Mouse (Mus musculus) left cerebral cortex, adult 9 months (tissue): ENCODE measurements around the gene Nr2e1.

ENCODE experiments used
- DNase-seq, 2 experiments: peaks; one replicate each; pipeline ENCODE4 v3.0.0; 2022; ENCODE audit warnings: low spot score in 2 of 2

Gene Nr2e1

DNA sequence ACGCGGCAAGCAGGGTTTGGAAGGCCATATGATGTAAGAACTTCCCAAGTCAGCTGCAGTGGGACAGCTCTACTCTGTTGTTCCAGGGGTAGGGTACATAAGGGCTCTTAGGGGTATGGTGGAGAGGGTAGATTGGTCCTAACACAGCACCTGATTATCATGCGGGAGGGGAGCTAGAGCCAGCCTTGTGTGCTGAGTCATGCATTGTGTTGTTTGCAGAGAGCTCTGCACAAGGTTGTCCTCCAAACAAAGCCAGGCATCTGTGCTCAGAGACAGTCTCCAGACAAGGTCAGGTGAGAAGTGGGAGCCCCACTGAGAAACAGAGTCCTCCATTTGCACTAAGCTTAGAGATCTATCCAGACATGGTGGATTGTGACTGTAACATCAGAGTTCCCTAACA lies 36.9 kb downstream of the Nr2e1 start:
- DNase-seq, result no peak

DNA sequence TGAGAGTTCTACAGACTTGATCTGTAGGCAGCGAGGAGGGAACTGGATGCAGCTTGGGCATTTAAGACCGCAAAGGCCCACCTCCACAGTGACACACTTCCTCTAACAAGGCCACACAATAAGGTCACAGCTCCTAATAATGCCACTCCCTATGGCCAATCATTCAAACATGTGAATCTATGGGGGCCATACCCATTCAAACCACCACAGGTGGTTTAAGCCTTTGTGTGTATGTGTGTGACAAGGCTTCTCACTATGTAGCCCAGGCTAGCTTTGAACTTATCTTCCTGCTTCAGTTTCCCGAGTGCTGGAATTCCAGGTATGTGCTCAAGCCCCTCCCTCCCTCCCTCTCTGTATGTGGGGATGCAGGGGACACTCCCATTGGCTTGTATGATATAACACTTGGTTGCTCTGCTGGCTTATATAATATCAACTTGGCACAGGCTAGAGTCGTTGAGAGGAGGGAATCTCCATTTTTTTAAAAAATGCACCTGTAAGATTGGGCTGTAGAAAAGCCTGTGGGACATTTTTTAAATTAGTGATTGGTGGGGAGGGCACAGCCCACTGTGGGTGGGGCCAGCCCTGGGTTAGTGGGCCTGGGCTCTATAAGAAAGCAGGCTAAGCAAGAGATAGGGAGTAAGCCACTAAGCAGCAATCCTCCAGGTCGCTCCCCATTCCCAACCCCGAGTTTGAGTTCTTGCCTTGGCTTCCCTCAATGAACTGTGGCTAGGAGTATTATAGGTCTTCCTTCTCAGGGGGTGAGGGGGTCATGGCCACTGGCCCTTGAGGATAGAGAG lies 37.5 kb downstream of the Nr2e1 start:
- DNase-seq, result no peak

DNA sequence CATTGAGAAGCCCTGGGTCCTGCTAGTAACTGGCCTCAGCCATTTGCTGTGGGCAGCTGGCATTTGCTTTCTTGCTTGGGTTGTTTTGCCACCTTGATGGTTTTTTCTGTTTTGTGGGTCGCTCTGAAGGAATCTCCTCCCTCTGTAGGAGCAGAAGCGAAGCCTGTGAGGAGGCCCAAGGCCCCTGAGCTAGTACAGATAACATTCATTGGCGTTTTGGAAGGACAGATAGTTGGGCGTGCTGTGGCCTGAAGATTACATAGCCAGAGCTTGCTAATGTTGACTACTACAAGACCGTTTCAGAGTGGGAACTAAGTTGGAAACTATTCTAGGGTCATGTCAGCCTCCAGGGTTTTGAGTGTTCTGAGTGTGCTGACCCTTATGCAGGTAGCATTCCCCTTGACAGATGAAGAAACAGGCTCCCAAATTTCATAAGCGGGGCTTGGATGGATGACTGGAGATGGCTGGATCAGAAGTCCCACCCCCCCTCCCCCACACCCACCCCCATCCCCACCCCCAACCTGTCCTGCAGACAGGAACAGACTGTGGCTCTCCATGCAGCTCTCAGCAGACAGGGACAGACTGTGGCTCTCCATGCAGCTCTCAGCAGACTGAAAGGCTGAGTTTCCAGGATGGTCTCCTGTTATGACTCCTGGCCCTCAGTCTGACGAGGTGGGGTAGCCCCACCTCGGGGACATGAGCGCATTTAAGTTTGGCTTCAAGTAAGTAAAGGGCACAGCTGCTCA lies 45.7 kb downstream of the Nr2e1 start:
- no peak for DNase-seq

DNA sequence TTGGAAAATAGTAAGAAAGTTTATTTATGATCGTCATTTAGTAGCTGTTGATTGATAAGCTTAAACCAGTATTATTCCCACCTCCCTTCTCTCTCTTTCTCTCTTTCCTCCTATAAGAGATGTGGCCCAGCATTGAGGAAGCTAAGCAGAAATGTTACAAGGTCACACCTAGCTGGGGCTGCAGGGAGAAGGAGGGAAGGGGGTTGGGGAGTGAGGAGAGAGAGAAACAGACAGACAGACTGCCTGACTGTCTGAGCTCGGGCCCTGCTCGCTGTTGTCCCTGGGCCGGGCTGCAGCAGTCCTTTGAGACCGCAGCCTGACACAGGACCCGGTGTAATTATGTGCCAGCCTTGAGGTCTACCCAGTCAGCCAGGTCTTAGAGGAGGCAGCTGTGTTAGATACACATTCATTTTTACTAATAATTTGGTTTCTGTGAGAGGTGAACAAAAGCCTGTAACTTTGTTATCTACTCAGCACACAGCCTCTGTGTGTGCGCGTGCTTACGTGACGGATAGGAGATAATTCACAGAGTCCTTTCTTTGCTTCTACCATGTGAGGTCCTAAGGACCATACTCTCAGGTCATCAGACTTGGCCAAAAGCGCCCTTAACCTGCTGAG lies 49.5 kb downstream of the Nr2e1 start:
- no peak for DNase-seq

DNA sequence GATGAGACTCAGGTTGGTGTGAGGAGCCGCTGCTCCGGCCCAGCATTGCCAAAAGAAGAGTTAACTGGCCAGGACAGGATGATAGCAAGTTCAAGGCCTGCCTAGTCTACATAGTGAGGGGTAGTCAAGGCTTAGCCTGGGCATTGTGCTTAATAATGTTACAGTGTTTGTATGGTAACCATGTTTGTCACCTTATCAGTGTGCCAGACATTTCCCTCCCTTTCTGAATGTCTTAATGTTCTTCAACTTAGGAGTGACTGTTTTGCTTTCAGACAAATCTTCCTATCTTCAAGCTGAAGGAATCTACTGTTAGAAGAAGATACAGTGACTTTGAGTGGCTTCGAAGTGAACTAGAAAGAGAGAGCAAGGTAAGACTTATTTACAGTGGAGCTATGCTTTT lies 57.8 kb downstream of the Nr2e1 start:
- DNase-seq, result no peak

DNA sequence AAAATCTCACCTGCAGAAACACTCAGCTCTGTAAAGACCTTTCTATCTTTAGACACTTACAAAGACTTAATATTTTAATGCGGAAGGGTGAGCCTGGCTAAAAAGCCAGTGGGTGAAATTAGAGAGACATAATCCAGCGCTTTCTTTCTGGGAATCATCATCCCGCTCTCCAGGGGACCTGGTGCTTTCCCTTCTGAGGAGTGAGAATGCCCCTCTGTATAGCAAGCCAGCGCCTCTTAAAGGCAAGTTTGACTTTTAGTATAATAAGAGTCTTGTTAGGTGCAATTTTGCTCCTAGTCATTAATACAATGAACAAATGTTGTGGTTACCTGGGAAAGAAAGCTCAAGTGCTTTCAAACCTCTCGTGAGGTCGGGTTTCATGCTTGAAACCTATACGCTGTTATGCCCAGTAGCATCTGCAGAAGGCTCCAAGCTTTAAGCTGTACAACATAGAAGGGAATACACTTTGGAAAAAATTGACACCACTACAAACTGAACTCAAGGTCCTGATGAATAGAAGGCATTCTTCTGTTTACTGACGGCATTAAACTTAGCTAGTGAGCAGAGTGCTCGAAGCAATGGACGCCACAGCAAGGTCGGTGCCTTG lies 59.8 kb downstream of the Nr2e1 start:
- no peak for DNase-seq

DNA sequence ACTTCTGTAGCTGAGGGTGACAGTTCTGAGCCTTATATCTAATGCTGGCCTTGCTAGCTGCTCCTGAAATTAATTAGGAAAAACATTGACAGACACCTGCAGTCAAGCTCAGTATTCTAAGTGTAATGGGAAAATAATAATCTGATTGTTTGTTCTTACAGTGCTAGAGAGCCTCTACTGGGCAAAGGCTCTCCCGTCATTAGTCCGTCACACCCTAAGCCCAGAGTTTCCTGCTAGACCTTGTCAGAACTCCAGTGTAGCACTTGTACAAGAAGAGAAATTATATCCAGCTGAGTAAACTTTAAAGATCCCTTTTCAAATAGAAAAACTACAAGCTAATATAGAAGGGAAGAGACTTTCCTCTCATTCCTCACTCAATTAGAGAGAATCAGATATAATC lies 60.5 kb downstream of the Nr2e1 start:
- DNase-seq, result no peak

DNA sequence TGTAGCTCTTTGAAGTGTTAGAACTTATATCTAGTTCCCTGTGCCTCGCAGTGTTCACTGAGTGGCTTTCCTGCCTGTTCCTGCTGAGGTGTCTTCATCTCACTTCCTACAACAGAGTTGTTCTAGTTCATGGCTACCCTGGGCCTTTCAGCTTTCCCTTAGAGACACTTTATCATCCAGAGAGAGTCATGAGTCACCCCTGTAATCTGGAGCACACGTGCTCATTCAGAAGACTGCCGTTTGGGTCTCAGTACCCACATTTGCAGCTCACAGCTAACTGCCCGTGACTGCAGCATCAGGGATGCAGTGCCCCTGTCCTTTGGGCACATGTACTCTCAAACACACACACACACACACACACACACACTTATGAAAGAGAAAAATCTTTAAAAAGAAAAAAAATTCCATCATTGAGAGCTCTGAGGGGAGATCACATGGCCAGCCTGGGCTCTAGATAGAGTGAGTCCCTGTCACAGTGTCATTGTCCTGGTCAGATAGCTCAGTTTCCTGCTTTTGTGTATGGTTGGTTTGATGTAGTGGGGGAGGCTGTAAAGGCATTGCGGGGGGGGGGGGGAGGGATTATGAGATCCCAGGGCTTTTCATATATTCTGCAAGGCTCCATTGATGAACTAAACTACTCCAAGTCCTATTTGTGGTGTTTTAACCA lies 62.0 kb downstream of the Nr2e1 start:
- no peak for DNase-seq

DNA sequence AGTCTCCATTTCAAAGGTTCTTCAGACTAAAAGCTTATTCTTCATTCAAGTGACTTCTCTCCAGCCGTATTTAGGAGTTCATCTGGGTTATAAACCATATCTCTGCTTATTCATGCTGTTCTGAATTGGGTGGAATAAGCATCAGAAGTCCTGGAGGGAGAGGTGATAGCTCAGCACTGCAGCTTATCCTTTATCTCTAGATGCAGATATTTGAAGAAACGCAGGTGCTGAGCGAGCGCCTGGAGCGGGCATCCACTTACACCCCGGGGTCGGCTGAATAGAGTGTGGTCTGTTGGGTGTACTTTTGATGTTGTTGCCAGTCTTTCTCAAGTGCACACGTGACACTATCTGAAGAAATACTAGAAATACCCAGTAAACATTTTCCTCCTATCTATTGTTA lies 65.1 kb downstream of the Nr2e1 start:
- no peak for DNase-seq

DNA sequence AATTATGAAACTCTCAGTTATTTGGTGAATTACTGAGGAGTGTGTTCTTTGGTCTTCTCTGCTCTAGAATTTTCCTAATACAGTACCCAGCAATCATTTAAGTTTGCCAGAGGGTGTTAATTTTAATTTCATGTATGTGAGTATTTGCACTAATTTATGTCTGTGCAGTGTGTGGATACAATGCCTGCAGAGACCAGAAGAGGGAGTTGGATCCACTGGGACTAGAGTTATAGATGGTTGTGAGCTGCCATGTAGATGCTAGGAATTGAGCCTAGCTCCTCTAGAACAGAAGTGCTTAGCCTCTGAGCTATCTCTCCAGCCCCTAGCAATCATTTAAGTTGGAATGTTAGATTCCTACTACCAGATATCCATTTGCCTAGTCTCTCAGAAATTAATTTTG lies 69.3 kb downstream of the Nr2e1 start:
- no peak for DNase-seq
